Mouse (Mus musculus): ENCODE data around the gene Pld1.

Pld1 gene

GRCm38 (mm10) chr3:28142121-28142520 lies 203.6 kb downstream of the Pld1 start:
- in situ Hi-C loops (cut with MboI; ENCODE audit: unreplicated experiment in 2 of 2): no loop called here

DNA sequence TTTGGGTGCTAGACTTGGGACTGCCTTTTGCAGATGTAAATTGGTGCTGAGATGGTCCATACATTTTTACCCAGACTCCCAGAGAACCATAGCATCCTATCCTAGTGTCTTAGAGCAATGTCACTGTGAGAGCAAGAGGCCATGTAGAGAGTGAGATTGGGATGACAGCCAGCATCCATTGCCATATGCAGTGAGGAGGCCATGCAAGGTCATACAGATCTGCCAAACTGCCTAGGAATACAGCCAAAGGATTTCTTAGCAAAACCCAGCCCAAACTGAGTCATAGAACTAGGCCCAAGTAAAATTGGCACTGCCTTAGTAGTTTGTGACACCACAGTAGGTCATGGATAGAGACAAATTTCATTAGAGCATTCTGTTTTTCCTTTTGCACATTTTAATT lies 206.2 kb downstream of the Pld1 start:
- in situ Hi-C loops (cut with MboI; ENCODE audit: unreplicated experiment in 2 of 2): no loop called here

- in situ Hi-C loops (cut with MboI; ENCODE audit: unreplicated experiment in 2 of 2): no loop called here
Observed at GRCm38 (mm10) chr3:28145461-28145860, 207.0 kb downstream of the Pld1 start.

- in situ Hi-C loops (cut with MboI; ENCODE audit: unreplicated experiment in 2 of 2): no loop called here
Observed at GRCm38 (mm10) chr3:28149656-28150256, 211.3 kb downstream of the Pld1 start.

DNA sequence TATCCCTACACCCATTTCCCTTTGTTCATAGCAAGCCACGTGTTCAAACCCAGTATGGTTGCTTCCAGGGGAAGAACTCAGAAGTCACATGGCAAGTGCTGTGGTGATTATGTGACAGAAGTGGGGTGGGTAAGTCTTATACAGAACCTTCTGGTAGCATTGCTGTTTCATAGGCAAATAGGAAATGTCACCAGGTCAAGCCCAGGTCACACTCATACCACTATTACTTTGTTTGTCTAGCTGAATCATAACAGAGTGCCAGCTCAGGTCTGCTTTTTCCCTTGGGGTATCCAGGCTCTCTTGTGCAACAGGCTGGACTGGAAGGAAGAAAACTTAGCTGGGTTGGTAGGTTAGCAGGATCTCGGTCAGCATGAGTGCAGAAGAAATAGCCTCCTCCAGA lies 219.5 kb downstream of the Pld1 start:
- in situ Hi-C loops (cut with MboI; ENCODE audit: unreplicated experiment in 2 of 2): no loop called here

GRCm38 (mm10) chr3:28158916-28159315 lies 220.4 kb downstream of the Pld1 start:
- in situ Hi-C loops (cut with MboI; ENCODE audit: unreplicated experiment in 2 of 2): no loop called here

- in situ Hi-C loops (cut with MboI; ENCODE audit: unreplicated experiment in 2 of 2): no loop called here
Observed at GRCm38 (mm10) chr3:28162346-28162745, 223.9 kb downstream of the Pld1 start.

- in situ Hi-C loops (cut with MboI; ENCODE audit: unreplicated experiment in 2 of 2): no loop called here
Observed at GRCm38 (mm10) chr3:28164678-28165077, 226.2 kb downstream of the Pld1 start.

- in situ Hi-C loops (cut with MboI; ENCODE audit: unreplicated experiment in 2 of 2): no loop called here
Observed at GRCm38 (mm10) chr3:28165598-28165997, 227.1 kb downstream of the Pld1 start.

- in situ Hi-C loops (cut with MboI; ENCODE audit: unreplicated experiment in 2 of 2): no loop called here
Observed at GRCm38 (mm10) chr3:28167796-28168505, 229.5 kb downstream of the Pld1 start.

DNA sequence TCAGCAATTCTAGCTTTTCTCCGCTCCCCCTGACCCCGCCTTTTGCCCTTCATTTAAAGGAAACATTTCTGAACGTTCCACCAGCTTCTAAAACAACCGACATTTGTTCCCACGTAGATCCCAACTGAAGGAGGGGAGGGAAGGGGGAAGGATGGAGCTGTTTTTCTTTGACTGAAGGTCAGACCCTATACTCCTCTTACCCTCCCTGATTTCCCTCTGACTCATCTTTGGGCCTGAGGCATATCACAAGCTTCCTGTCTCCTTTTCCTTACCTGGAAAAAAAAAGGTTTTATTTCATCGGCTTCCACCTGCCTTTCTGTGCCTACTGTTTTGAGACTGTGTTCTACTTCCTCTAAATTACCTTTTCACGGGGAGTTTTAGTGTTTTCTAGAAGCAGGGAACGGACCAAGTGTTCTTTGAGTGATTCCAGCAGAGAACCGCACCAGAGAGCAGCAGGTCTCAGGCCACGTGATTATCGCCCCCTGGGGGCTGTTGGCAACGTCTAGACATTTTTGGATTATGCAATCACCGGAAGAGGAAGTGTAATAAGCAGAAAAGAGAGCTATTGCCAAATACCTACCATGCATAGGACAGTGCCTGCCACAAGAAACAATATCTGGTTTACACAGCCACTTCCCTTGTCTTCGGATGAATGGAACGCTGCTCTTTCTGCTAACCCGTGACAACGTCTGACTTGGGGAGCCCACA lies 232.6 kb downstream of the Pld1 start:
- in situ Hi-C loops (cut with MboI; ENCODE audit: unreplicated experiment in 2 of 2): no loop called here

DNA sequence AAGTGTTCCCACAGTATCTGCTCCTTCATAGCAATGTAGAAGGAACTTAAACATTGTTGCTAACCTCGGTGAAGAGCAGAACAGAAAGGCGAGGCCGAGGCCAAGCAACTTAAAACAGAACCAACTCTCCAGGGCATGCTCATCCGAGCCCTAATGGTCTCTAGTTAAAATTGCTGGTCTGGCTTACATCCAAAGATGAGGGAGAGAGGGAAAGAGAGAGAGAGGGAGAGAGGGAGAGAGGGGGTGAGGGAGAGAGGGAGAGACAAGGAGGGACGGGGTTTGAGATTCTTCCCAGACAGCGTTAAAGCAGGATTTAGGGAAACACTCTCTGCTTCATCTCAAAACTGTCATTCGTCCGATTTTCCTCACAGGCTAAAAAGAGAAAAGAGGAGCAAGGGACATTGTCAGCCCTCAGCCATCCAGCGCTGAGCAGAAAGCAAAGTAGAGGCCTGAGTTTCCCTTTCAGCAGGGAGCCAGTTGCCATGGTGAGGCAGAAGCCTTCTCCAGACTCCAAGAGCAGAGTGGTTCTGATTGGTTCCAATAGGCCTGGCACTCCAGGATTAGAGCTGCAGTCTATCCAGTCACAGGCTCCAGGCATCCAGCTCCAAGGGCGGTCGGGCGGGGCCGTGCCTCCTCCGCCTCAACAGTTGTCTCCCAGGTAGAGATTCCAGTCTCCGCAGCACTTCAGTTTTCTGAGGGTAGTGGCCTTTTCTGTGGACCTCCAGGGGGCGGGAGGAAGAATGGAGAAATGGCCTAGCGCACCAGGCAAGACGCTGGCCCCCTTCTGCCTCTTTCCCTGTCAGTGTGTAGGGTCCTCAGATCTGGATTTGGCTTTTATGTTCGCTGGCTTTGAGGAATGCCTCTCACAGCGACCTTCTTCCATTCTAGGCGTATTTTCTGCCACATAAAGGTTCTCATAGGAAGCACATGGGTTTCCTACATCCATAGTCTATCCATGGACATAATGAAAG lies 237.8 kb downstream of the Pld1 start:
- in situ Hi-C loops (cut with MboI; ENCODE audit: unreplicated experiment in 2 of 2): no loop called here

GRCm38 (mm10) chr3:28178333-28178732 lies 239.8 kb downstream of the Pld1 start:
- in situ Hi-C loops (cut with MboI; ENCODE audit: unreplicated experiment in 2 of 2): no loop called here
